Mouse (Mus musculus) embryo, embryonic 11.5 days (tissue): ENCODE data around the gene Coasy.

ENCODE experiments used
- DNase-seq: peaks from one replicate; pipeline ENCODE4 v3.0.0-alpha.2; 2012; ENCODE audit warnings: low read depth, low spot score

The Coasy gene

DNA sequence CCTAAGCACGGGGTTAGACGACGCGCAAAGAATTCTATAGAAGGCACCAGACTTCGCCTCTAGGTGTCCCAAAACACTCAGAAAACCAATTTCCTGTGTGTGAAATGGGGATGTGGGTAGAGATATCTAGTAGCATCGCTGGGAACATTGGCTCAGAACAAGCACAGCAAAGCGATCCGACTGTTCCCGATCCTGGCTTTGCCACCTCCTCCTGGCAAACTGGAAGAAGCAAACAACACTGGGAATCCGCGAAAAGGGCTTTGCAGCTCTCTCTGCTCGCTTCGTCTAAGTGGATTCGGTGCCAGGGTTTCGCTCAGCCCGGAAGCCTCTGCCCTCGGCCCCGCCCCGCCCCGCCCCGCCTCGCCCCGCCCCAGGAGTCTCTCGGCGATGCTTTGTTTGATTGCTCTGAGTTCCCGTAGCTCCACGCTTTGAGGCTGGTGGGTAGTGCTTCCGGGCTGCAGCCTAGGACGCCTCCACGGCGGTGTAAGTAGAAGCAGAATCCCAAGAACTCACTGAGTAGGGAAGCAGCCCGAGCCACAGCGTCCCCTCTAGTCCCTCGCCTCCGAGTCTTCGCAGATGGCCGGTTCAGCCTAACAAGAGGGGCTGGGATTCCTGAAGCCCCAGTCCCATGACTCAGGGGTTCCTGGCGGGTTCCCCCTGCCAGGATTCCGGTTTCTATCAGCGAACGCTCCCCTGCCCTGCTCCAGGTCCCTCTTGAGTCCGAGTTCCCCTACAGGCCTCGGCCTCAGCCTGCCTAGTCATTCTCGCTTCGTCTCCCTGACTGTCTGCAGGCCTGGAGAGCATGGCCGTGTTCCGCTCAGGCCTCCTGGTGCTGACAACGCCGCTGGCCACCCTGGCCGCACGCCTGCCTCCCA lies at the start of gene Coasy:
Coasy (plus strand) TSS at position 358 of the 875 bp plus-strand sequence.
- peak; percentile 79 for DNase-seq

DNA sequence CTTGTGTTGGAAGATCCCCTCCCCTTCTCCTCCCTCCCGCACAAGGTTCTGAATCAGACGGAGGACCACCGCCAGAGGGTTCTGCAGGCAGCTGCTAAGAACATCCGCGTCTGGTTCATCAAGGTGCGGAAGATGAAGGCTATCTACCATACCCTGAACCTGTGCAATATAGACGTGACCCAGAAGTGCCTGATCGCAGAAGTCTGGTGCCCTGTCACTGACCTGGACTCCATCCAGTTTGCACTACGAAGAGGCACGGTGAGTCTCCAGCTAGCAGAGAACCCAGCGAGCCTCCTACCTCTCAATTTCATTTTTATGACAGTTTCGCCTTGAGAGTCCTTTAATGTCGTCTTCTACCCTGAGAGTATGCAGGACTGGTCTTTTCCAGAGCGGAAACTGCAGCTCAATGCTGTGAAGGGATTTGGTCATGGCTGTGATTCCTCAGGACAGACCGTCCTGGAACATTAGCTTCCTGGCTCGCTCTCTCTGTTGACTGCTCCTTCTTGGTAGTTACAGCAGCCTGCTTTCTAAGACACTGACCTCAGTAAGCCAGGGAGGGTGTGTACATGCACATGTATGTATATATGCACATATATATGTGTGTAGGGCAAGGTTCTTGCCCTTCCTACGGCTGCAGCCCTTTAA lies 48.4 kb upstream of the Coasy start:
- no peak for DNase-seq

DNA sequence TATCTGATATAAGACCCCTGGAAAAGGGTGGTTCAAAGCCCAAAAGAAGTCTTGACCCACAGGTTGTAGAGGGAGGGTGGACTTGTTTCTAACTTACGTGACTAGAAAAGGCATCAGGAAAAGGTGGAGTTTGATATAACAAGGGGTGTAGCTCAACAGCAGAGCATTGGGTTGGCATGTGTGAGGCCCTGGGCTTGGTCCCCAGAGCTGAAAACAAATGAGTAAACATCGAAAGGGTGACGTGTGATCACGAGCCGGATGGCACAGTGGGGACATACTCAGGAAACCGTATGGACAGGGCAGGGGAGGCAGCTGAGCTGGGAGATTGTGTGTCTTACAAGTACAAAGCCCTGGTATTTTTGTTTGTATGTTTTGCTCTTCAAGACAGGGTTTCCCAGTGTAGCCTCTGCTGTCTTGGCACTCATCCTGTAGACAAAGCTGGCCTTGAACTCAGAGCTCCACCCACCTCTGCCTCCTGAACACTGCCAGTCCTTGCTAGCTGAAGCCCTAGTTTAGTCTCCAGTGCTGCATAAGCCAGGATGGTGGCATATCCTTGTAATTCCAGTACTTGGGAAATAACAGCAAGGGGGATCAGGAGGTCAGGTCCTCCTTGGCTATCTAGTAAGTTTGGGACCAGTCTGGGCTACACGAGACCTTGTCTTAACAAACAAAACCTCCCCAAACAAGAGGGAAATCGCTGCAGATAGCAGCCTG lies 47.6 kb upstream of the Coasy start:
- DNase-seq: no peak

DNA sequence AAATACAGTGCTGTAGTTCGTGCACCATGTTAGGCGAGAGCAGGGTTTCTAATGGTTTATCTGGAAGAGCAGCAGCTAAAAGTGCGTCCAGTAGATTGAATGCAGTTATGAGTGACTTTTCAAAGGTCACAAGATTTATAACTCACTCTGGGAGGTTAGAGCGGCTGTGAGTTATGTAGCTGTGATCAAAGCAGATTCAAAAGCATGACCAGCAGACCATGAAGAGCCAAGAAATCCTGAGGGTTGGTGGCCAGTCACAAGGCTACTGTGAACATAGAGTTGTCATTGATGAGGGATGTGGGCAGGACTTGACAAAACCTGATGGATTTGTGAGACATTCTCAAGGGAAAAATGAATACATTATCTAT lies 47.1 kb upstream of the Coasy start:
- no peak for DNase-seq

DNA sequence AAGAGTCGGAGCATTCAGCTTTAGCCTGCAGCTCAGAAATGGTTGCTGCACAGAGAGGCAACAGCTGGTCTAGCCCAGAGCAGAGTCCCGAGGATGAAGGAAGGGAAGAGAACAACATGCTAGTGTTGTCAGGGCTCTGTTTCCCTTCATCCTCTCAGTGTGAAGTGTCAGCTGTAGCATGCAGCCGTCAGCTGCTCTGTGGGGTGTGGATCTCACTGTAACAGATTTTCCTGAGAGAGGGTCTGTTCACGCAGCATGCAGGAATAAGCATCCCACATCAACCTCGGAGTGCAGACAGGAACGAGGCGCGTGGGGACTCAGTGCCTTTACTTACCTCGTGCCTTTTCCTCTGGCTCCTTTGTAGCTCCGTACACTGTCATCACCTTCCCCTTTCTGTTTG lies 44.6 kb upstream of the Coasy start:
- no peak for DNase-seq

DNA sequence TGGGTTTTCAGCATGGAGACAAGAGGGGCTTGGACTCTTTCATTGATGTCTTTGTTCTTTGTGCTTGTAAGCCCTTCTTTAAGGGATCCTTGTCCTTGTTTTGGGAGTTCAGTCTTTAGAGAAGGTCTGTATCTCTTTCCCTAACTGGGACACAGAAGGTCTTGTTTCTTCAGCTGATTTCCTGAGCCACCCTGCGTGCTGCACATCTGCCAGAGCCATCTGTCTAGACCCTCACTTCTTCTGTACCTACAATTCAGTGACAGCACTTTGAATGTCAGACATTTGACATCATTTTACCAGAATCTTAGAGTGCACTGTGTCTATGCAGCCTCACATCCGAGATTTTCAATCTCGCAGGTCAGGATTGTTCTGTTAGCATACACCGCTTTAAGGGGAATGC lies 36.5 kb upstream of the Coasy start:
- DNase-seq: no peak

DNA sequence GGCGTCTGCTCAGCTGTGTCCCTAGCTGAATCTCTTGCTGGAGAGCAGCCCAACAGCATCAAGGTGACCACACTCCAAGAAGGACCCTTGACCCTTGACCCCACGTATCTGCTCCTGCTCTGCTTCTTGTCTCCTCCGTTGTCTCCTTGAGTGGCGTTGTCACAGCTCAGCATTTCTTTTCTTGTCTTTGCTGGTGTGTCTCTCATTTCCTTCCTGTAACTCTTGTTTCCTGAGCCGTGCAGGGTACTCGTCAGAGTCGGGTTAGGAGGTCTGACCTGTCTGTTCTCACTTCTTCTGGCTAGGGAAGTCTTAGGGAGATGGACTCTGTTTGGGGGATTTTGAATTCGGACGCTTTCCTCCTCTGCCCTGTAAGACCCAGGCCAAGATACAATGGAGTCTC lies 35.9 kb upstream of the Coasy start:
- no peak for DNase-seq

DNA sequence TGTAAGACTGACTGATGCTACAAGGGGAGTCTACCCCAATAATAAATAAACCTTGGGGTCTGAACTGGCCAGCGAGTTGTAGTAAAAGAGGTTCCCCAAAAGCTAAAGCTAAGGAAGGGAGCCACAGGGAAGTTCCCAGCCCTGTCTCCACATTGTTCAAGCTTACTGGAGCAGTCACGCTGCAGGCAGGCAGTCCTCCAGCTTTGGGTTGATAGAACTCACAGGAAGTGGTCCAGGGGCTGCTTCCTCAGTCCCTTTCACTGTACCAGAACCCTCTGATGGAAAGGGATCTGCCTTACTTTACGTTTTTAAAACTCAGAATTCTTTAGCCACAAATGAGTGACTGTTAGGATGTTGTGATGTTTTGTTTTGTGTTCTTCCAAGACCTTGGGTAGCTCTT lies 34.9 kb upstream of the Coasy start:
- no peak for DNase-seq

DNA sequence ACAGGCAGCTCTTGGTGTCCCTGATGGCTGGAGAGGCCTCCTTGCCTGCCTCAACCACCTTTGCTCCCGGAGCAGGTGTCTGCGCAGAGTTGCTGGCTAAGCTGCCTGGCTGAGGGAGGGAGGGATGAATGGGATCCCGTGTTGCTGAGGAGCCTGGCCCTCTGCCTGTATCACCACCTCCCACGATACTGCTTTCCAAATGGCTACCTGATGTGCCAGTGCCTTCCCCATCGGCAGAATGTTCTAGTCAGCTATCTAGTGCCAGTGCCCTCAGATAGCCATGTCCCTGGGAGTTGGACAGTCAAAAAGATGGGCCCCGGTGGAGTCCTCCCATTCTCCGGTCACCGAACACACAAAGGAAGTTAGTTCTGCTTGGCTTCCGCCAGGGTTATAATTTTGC lies 32.0 kb upstream of the Coasy start:
- DNase-seq: no peak

DNA sequence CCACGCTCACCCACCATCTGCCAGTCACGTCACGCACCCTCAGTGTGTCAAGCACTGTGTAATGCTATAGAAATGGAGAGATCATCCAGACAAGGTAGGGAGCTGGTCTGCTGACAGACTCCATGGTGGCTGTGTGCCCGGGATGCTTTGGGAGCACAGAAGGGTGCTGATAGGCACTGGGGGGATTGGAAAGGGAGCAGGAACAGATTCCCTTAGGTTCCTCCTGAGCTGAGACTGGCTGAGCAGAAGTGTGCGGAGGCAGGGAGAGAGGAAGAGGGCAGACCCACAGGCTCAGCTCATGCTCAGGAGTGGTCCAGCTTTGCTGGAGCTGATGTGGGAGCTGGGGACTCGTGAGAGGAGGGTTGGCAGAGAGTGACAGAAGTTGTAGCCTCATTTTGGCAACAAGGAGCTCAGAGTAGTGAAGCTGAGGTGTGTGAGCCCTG lies 31.3 kb upstream of the Coasy start:
- DNase-seq: no peak

DNA sequence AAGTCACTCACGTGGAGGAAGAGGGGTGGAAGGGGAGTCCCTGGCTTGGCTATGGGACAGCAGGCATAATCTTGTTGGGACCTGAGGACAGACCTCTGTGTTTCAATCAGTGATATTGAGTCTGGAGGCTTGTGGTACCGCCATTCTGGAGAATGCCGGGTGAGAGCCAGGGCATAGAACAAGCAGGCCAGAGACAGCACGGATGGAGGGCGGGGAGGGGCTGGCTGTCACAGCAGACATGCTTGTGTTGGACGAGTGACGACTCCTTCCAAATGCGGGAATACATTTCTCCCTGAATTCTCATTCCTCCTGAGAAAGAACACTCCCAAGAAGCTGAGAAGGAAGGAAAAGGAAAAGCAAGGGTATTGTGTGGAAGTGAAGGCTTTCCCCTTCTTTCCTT lies 30.7 kb upstream of the Coasy start:
- DNase-seq: no peak

DNA sequence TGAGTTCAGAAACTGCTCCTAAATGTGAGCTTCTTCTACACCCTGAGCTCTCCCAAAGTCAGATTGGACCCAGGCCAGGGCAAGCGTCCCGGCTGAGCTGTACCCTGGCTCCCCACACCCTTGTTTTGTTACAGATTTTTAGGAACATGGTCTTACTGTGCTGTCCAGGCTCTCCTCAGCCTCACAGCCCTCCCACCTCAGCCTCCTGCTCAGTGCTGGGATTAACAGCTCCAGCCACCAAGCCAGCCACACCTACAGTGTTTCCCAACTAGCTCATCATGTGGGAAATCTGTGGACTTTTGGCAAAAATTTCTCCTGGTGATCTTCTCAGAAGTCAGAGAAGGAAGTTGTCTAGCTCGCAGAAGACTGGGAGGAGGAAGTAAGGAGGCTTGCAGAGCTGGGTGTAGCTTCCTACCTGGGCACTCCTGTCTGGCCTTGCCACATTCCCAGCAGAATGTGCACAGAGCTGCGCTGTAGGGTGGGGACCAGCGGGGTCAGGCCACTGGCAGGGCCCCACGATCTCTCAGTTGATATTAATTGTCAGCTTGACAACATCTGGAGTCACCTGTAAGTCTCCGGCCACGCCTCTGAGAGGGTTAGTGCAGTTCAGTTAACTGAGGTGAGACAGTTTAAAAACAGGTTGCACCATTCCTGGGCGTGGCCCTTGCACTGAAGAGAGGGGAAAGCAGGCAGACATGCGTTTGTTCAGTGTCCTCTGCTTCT lies 29.5 kb upstream of the Coasy start:
- DNase-seq: no peak

DNA sequence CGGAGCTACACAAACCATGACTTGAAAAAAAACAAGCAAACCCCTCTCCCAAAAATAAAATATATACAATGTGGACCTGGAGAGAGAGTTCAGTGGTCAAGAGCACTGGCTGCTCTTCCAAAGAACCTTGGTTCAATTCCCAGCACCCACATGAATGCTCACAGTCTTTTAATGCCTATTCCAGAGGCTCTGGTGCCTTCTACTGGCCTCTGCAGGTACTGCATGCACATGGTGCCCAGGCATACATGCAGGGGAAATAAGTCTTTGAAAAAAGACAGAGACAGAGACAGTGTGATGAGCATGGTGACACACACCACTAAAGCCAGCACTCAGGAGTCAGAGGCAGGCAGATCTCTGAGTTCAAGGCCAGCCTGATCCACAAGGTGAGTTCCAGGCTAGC lies 28.4 kb upstream of the Coasy start:
- DNase-seq: no peak

DNA sequence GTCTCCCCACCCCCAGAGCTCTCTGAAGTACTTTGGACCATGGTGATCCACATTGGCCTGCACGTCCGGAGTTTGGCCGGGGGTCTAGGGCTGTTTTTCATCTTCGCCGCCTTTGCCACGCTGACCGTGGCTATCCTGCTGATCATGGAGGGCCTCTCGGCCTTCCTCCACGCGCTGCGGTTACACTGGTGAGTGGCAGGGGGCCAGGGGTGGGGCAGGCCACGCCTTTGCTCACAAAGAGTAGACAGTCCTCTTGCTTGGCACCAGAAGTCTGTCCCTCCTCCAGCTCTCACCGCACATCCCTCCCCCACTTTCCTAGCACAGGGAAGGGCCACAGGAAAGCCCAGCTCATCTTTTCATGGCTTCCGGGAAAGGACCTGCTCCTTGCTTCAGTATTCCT lies 26.9 kb upstream of the Coasy start:
- DNase-seq: no peak

DNA sequence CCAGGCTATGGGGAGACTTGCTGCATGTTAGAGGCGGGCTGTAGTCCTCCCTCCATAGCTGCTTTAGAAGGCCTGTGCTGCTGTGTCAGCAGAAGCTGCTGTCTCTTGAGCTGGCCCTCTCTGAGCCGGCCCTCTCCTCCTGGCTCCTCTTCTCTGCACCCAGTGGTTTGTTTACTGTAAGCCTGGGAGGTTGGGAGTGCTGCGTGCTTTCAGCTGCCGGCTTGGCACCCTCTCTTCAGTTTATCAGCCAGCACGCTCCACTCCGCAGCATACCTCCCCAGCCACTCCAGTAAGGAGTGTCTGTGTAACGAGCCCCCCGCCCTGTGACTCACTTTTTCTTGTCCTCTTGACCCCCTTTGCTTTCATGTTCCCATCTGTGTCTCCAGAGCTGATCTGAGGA lies 25.5 kb upstream of the Coasy start:
- no peak for DNase-seq

DNA sequence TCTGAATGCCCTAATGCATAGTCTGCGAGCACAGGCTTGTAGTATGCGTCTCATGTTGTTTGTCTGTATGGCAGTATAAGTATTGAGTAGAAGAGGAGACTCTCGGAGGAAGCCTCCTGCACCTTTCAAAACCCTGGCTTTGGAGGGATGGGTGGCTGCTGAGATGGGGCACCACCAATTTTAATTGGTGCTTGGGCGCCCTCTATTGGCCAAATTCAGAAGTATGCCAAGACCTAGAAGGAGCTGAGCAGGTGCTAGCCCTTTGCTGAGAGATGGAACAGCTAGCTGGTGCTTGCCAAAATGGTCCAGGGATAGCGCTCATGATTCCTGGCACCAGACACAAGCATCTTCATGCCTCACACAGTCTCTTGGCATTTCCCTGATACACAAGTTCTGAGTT lies 24.5 kb upstream of the Coasy start:
- DNase-seq: peak; percentile 57

DNA sequence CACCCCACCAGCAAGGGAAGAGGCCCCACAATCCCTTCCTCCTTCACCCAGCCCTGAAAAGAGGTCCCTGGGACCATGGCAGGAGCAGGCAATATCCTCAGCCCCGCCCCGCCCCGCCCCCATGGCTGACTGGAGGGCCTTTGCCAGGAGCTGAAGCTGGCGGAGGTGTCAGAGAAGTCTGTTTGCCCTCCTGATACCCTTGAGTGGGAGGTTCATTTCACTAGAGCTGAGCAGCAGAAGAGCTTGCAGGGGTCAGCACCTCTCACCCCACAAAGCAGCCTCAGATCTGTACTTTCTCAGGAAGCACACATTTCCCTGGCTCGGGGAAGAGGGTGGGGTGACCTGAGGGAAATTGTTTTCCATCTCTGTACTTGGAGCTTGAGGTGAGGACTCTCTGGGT lies 23.6 kb upstream of the Coasy start:
- no peak for DNase-seq

DNA sequence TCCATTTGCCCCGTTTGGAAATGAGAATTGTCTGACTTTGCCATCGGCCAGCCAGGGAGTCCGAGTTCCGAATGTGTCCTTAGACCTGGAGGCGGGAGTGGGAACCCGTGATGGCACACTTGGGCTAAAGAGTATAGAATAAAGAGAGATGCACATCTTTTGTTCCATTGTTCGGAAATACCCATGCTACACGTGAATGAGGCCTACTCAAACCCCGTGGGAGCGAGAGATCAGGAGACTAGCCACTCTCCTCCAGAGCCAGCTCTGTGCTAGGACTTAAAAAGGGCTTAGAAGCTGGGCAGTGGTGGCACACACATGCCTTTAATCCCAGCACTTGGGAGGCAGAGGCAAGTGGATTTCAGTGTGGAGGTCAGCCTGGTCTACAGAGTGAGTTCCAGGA lies 22.9 kb upstream of the Coasy start:
- DNase-seq: no peak

DNA sequence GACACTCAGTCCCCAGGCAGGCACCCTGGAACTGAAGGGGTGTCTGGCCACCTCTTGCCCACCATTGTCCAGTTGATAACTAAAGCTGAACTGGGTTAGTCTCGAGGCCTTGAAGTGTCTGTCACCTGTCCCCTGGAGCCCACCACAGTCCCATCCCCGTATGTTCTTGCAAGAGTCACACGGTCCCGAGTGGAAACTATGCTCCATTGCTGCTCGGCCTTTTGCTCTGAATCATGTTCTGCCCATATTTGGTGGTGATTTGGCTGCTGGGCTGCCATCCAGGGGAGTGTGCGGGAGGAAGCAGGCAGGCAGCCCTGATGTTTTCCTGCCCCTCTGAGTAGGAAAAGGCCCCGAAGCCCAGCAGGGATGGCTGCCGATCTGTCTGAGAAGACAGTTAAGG lies 22.2 kb upstream of the Coasy start:
- DNase-seq: no peak

DNA sequence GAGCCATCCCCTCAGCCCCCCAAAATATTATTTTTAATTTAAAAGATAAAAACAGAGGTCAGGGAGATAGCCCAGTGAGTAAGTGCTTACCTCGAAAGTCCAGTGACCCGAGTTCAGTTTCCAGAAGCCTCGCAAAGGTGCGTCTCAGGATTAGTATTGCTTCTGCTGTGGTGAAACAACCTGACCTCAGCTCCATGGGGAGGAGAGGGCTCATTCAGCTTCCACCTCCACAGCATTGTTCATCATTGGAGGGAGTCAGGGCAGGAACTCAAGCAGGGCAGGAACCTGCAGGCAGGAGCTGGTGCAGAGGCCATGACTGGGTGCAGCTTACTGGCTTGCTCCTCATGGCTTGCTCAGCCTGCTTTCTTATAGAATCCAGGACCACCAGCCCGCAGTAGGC lies 21.3 kb upstream of the Coasy start:
- DNase-seq: no peak

DNA sequence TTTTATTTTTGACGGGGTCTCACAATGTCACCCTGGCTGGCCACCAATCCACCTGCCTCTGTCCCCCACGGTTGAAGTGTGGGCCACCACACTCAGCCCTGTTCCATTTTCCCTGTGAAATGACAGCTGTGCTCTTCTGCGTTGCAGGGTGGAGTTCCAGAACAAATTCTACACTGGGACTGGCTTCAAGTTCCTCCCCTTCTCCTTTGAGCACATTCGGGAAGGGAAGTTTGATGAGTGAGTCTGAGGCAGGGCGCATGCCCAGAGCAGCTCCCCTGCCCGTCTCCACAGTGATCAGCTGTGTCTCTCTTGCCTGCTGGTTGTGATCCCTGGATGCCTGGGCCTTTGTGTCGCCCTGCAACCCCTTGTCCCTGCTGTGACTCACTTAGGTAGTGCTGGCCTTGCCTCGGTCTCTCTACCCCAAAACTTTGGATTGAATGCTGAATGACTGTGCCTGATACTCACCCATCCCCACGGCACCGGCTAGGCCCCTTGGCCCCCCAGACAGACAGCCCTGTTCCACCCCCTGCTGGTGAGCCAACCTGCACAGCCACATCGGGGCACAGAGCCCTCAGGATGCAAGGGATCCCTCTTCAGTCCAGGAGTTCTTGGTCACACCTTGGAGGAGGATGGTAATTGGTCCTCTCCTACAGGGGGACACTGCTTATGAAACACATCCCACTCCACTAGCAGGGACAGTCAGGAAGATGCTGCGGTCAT lies 20.0 kb upstream of the Coasy start:
- no peak for DNase-seq
